Mouse (Mus musculus) liver, postnatal 0 days (tissue): ENCODE data around the gene Sorbs1. TPM values are rescaled to one million over a fixed set of nuclear protein-coding genes. Genes with fewer than 3 reads are reported as not detected.
A peak's percentile ranks its signal among the peaks of the same experiment; 100 is the strongest.

ENCODE experiments used
- ATAC-seq: fragments of 200-750 bp; cut with Nextera tagmentation; 2 replicates; pipeline ENCODE4 v1.8.0; 2017; ENCODE audit warnings: mild to moderate bottlenecking, moderate library complexity
- DNase-seq: peaks from one replicate; pipeline ENCODE4 v3.0.0-alpha.2; 2016
- H3K27ac ChIP-seq: fragments of 300-500 bp; sonication (generic); 2 replicates; pipeline ENCODE4 v1.5.1; 2014; ENCODE audit warnings: antibody characterized with exemption, moderate library complexity, mild to moderate bottlenecking, low read depth
- H3K27me3 ChIP-seq: fragments of 300-500 bp; sonication (generic); 2 replicates; pipeline ENCODE4 v1.6.1; 2014; ENCODE audit warnings: low read length, control low read depth, mixed read lengths; ENCODE audit not compliant: insufficient read depth
- H3K36me3 ChIP-seq: fragments of 300-500 bp; sonication (generic); replicated peaks from 2 replicates; pipeline ENCODE4 v1.6.1; 2014; ENCODE audit warnings: mild to moderate bottlenecking, control low read depth, low read length, moderate library complexity, mixed read lengths; ENCODE audit not compliant: insufficient read depth
- H3K4me1 ChIP-seq: fragments of 300-500 bp; sonication (generic); 2 replicates; pipeline ENCODE4 v1.6.1; 2014; ENCODE audit warnings: antibody characterized with exemption, mild to moderate bottlenecking, control low read depth; ENCODE audit not compliant: insufficient read depth
- H3K4me2 ChIP-seq: fragments of 300-500 bp; sonication (generic); 2 replicates; pipeline ENCODE4 v1.6.1; 2014; ENCODE audit warnings: low read depth, mild to moderate bottlenecking, low read length, moderate library complexity, mixed read lengths
- H3K4me3 ChIP-seq: fragments of 300-500 bp; sonication (generic); 2 replicates; pipeline ENCODE4 v1.5.1; 2014; ENCODE audit warnings: low read depth, low read length
- H3K9ac ChIP-seq: fragments of 300-500 bp; sonication (generic); replicated peaks from 2 replicates; pipeline ENCODE4 v1.6.1; 2014; ENCODE audit warnings: mild to moderate bottlenecking, moderate library complexity
- H3K9me3 ChIP-seq: fragments of 300-500 bp; sonication (generic); 2 replicates; pipeline ENCODE4 v1.6.1; 2016; ENCODE audit warnings: mild to moderate bottlenecking, control low read depth, low read length, mixed read lengths
- CTCF ChIP-seq: sonication (generic); IDR thresholded peaks from 2 replicates; pipeline ENCODE4 v1.5.1; 2016; ENCODE audit warnings: antibody characterized with exemption, low read depth
- EP300 ChIP-seq: IDR thresholded peaks from 2 replicates; pipeline ENCODE4 v1.6.1; 2016; ENCODE audit warnings: antibody characterized with exemption, low read depth, mild to moderate bottlenecking
- WGBS: fragments of 180-500 bp; shearing (Covaris S2); extraction: QIAGEN DNeasy Blood & Tissue Kit; methylation state at CpG from one replicate; pipeline ENCODE4 v1.1.7; 2014; ENCODE audit not compliant: insufficient replicate concordance; 5-methylcytosine and 5-hydroxymethylcytosine counted together
- polyA plus RNA-seq: library from polyadenylated mRNA; unstranded; fragments of >200 nt; fragmentation: Nextera tagmentation; extraction: Ambion mirVana; gene quantifications from 2 replicates; pipeline ENCODE4 v1.2.1, GENCODE M21; 2015

Sorbs1 gene
- polyA plus RNA-seq, 1 experiment from 2014 or later: 30.4 TPM

DNA sequence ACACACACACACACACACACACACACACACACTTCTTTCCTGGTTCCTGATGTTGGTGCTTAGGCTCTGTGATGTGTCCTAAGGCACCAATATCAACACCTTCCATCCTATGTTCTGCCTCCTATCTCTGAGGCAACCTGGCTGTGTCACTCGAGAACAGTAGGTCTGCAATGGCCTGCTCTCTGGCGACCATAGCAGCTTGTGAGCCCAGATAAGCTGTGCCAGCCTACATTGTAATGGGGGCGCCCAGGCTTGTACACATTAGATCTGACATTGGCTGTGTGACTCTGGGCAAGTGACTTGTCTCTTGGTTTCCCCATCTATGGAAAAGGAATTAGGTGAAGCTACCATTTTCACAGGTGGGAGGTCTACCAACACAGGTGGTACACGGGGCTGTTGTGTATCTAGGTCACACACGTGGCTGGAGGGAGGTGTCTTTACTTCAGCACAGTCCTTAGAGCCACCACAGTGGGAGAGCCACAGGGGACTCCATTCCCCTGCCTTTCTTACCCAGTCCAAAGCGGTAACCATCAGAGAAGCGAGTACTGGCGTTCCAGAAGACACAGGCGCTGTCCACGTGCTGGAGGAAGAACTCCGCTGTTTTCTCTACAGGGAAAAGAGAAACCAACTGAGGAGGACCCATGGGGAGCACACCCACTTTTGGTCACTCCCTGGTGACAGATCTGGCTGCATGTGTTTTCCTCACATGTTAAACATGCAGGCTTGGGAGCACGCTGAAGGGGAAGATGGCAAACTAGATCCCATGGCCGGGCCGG, 39.6 kb upstream of the Sorbs1 start:
- Histone ChIP-seq H3K27ac (peak overlapping the region; percentile 62), H3K9me3 (no peaks in the 10 kb centered on the region), H3K4me1 (peaks cover 8% of the 10 kb centered on the region; the same call in 1 of the 2 replicates), H3K27me3 (no peaks in the 10 kb centered on the region), H3K9ac (no peak overlapping the region), H3K4me2 (0 out of 2 replicates have a peak overlapping the region, but pooled peaks have one; percentile 11), H3K36me3 (peaks cover 43% of the 10 kb centered on the region), H3K4me3 (no peak overlapping the region)
- ATAC-seq: peak; percentile 98
- peak; percentile 98 for TF ChIP-seq EP300
- TF ChIP-seq CTCF: no peak
- WGBS: 75% methylated on average over 14 of the region's 14 CpGs
- DNase-seq: peak; percentile 52

GRCm38 (mm10) chr19:40549516-40550135, 36.0 kb upstream of the Sorbs1 start:
- H3K36me3 ChIP-seq: peaks cover 24% of the 10 kb centered on the region; the same call in 1 of the 2 replicates
- no peak overlapping the region for H3K27ac ChIP-seq
- H3K9me3 ChIP-seq: no peaks in the 10 kb centered on the region
- no peak overlapping the region for H3K4me2 ChIP-seq
- H3K27me3 ChIP-seq: no peaks in the 10 kb centered on the region
- TF ChIP-seq EP300 (no peak), CTCF (no peak)
- H3K4me1 ChIP-seq: peaks cover 8% of the 10 kb centered on the region; the same call in 1 of the 2 replicates
- no peak overlapping the region for H3K4me3 ChIP-seq
- ATAC-seq (no peak), DNase-seq (no peak)
- 70% methylated on average over 6 of the region's 6 CpGs for WGBS
- H3K9ac ChIP-seq: no peak overlapping the region

GRCm38 (mm10) chr19:40548796-40549515, 35.4 kb upstream of the Sorbs1 start:
- Histone ChIP-seq H3K9ac (no peak overlapping the region), H3K4me2 (no peak overlapping the region), H3K27ac (no peak overlapping the region), H3K36me3 (peaks cover 17% of the 10 kb centered on the region; the same call in 1 of the 2 replicates), H3K27me3 (no peaks in the 10 kb centered on the region), H3K9me3 (no peaks in the 10 kb centered on the region), H3K4me3 (no peak overlapping the region), H3K4me1 (peaks cover 8% of the 10 kb centered on the region; the same call in 1 of the 2 replicates)
- DNase-seq (no peak), ATAC-seq (no peak)
- TF ChIP-seq EP300 (no peak), CTCF (peak; percentile 7; the same call in 1 of the 2 replicates)
- 51% methylated on average over 5 of the region's 5 CpGs for WGBS

DNA sequence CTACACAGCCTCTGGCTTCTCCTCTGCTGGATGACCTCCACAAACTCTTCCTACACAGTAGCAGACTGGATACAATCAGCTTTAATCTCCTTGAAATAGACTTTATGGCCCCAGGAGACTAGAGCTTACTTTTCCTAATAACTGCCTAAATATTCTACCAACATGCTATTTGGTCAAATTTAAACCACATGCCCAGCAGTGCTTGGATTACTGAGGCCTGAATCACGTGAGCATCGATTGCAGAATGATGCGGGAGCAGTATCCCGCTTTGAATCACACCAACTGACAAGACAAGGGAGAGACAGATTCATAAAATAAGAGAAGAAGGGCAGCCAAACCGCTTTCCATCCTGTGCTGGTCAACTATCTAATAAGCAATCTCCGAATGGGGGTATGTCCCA, 34.8 kb upstream of the Sorbs1 start:
- Histone ChIP-seq H3K4me3 (no peak overlapping the region), H3K4me2 (no peak overlapping the region), H3K36me3 (peaks cover 17% of the 10 kb centered on the region; the same call in 1 of the 2 replicates), H3K27ac (no peak overlapping the region), H3K27me3 (no peaks in the 10 kb centered on the region), H3K9me3 (no peaks in the 10 kb centered on the region), H3K4me1 (peaks cover 4% of the 10 kb centered on the region; the same call in 1 of the 2 replicates), H3K9ac (no peak overlapping the region)
- DNase-seq: no peak
- no peak for ATAC-seq
- TF ChIP-seq EP300: no peak
- TF ChIP-seq CTCF: no peak
- WGBS: 88% methylated on average over 6 of the region's 6 CpGs

DNA sequence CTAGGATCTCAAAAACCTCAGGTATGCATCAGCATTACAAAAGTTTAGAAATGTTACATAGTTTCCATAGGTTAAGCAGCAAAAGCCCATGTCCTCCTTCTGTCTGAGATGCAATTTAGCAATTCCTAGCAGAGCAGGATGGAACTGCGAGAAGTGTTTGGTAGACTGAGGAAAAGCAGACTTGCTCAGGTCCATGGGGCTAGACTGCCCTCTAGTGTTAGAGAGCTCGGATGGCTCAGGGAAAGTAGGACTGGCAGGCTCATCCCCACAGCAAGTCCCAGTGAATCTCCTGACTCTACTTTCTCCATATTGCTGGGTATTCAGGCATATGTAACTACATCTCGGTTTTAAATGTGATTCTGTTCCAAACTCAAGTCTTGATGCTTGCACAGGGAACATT, 31.3 kb upstream of the Sorbs1 start:
- ATAC-seq: peak; percentile 63; the same call in 1 of the 2 replicates
- no peaks in the 10 kb centered on the region for H3K36me3 ChIP-seq
- WGBS: 7% methylated on average over 3 of the region's 3 CpGs

DNA sequence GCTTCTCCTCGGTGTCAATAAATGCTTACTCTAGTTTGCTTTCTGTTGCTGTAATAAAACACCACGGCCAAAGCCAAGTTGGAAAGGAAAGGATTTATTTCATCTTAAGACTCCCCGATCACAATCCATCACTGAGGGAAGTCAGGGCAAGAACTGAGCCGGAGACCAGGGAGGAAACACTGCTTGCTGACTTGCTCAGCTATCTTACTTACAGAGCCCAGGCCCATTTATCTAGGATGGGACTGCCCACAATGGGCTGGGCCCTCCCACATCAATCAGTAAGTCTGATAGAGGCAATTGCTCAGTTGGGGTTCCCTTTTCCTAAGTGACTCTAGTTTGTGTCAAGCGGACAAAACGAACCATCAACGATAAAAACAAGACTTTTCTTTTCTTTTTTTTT, 29.2 kb upstream of the Sorbs1 start:
- Histone ChIP-seq H3K4me2 (no peak overlapping the region), H3K4me3 (no peak overlapping the region), H3K27ac (no peak overlapping the region), H3K4me1 (no peaks in the 10 kb centered on the region), H3K9me3 (no peaks in the 10 kb centered on the region), H3K27me3 (no peaks in the 10 kb centered on the region), H3K36me3 (no peaks in the 10 kb centered on the region), H3K9ac (no peak overlapping the region)
- DNase-seq (no peak), ATAC-seq (no peak)
- WGBS: 67% methylated on average over 7 of the region's 7 CpGs
- no peak for TF ChIP-seq CTCF
- no peak for TF ChIP-seq EP300

More for the DNA sequence above, 31.3 kb upstream of the Sorbs1 start:
- Histone ChIP-seq H3K4me1 (no peaks in the 10 kb centered on the region), H3K27ac (no peak overlapping the region), H3K9ac (no peak overlapping the region), H3K4me3 (no peak overlapping the region), H3K9me3 (no peaks in the 10 kb centered on the region), H3K4me2 (no peak overlapping the region), H3K27me3 (no peaks in the 10 kb centered on the region)
- TF ChIP-seq CTCF (peak; percentile 99), EP300 (no peak)
- peak; percentile 72 for DNase-seq
